Mouse (Mus musculus): ENCODE data around the gene Vmn2r60. TPM values are rescaled to one million over a fixed set of nuclear protein-coding genes. Genes with fewer than 3 reads are reported as not detected.

Vmn2r60 gene
- not detected in 2 replicates for polyA plus RNA-seq (2015; fragmentation: Nextera tagmentation; extraction: Ambion mirVana)

DNA sequence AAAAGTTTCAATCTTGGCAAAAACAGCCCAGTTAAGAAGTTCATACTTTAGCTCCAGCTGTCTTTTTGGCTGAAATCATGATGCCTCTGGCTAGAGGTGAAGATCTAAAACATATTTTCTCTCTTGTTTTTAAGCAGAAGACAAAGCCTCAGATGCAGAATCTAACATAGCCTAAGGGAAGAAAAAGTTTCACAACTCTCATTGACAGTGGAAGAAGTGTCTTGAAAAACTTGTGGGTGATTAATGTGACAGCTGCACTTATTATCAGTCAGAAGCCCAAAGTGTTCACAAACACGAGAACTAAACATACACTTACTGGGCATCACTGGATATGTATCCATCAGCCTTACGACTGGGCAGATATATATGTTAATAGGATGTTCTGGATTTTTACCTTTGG is at the start of gene Vmn2r60:
Gene Vmn2r60, plus strand, starts transcription at position 301 of the 400 bp plus-strand sequence.

DNA sequence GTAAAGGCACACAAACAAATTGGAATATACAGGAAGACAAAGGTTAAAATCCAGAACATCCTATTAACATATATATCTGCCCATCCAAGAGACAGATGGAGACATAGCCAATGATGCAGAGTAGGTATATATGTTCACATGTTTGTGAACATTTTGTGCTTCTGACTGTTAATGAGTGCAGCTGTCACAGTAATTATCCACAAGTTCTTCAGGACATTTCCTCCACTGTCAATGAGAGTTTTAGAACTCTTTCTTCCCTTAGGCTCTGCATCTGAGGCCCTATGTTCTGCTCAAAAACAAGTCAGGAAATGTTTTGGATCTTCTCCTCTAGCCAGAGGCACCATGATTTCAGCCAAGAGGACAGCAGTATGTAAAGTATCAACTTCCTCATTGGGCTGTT is 48.6 kb upstream of the Vmn2r60 start, which contains the start of gene Vmn2r59:
Gene Vmn2r59, minus strand, starts transcription at position 101 of the 400 bp plus-strand sequence.

Other genes starting within 250 kb of the Vmn2r60 start
- gene Vmn2r58, start 235.1 kb upstream of the Vmn2r60 start, polyA plus RNA-seq (2015; fragmentation: Nextera tagmentation; extraction: Ambion mirVana), result not detected in 2 replicates
- not detected in 2 replicates for gene Vmn2r59, start 48.7 kb upstream of the Vmn2r60 start, polyA plus RNA-seq (2015; fragmentation: Nextera tagmentation; extraction: Ambion mirVana)
- gene Vmn2r61, start 152.3 kb downstream of the Vmn2r60 start, polyA plus RNA-seq (2015; fragmentation: Nextera tagmentation; extraction: Ambion mirVana), result not detected in 2 replicates